Mouse (Mus musculus) MEL (cell line): ENCODE measurements around the gene Plcb1.

Experiments used
- CHD2 ChIP-seq: IDR thresholded peaks from 2 replicates; pipeline ENCODE4 v1.6.1; 2011; ENCODE audit warnings: low read length, improper control_type of control experiment
- CTCF ChIP-seq, 3 experiments: IDR thresholded peaks in 2 of 3; conservative IDR thresholded peaks in 1 of 3; 2 replicates each; pipeline ENCODE4 v1.5.1; 2011 to 2012; ENCODE audit warnings: low read length in 3 of 3, low read depth in 2 of 3, mild to moderate bottlenecking in 2 of 3, improper control_type of control experiment in 1 of 3, inconsistent platforms in 1 of 3, mixed read lengths in 1 of 3, moderate library complexity in 1 of 3; ENCODE audit not compliant: control insufficient read depth in 1 of 3, insufficient read depth in 1 of 3, poor library complexity in 1 of 3, severe bottlenecking in 1 of 3
- GABPA ChIP-seq: IDR thresholded peaks from 2 replicates; pipeline ENCODE4 v1.6.1; 2012; ENCODE audit warnings: low read depth, mild to moderate bottlenecking, inconsistent platforms, low read length, improper control_type of control experiment, moderate library complexity
- MAX ChIP-seq: IDR thresholded peaks from 2 replicates; pipeline ENCODE4 v1.6.1; 2011; ENCODE audit warnings: low read length, improper control_type of control experiment
- POLR2A ChIP-seq, 2 experiments: IDR thresholded peaks; 2 replicates each; pipeline ENCODE4 v1.6.1; 2011 to 2012; ENCODE audit warnings: low read length in 2 of 2, mild to moderate bottlenecking in 2 of 2, control low read depth in 1 of 2, improper control_type of control experiment in 1 of 2, low read depth in 1 of 2, moderate library complexity in 1 of 2; ENCODE audit not compliant: control insufficient read depth in 1 of 2, insufficient read depth in 1 of 2, poor library complexity in 1 of 2
- RAD21 ChIP-seq: IDR thresholded peaks from 2 replicates; pipeline ENCODE4 v1.6.1; 2011; ENCODE audit warnings: mild to moderate bottlenecking, low read depth, low read length, improper control_type of control experiment
- RCOR1 ChIP-seq: IDR thresholded peaks from 2 replicates; pipeline ENCODE4 v1.6.1; 2012; ENCODE audit warnings: low read depth, mild to moderate bottlenecking, inconsistent platforms, low read length, improper control_type of control experiment

DNA sequence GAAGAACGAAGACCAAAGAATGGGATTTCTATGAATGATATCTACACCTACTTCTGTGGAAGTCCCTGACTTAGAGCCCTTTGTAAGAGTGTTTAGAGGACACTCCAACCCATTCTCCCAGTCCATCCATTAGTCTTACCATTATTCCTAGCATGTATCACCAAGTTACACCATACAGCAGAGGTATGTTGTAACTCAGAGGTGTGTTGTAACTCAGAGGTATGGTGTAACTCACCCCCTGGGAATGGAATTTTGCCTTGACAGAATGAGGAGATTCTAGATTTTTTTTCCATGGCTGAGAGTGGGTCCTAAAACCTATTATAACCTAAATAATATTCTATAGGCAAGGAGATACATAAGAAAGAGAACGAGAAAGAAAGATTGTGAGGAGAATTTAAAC, 516.6 kb downstream of the Plcb1 start:
- TF ChIP-seq CTCF (IDR thresholded peaks at IDR 0.05 in 2 of 3, conservative IDR thresholded peaks at IDR 0.05 in 1 of 3; ENCODE audit: control insufficient read depth in 1 of 3, insufficient read depth in 1 of 3, low read depth in 2 of 3, low read length in 3 of 3, poor library complexity in 1 of 3, severe bottlenecking in 1 of 3): no peak
- no peak for TF ChIP-seq RAD21
- TF ChIP-seq CHD2: no peak
- TF ChIP-seq POLR2A (IDR thresholded peaks at IDR 0.05; ENCODE audit: control insufficient read depth in 1 of 2, insufficient read depth in 1 of 2, low read depth in 1 of 2, low read length in 2 of 2, poor library complexity in 1 of 2): no peak
- TF ChIP-seq GABPA: no peak
- no peak for TF ChIP-seq RCOR1
- TF ChIP-seq MAX: no peak
